Mouse (Mus musculus): ENCODE measurements around the gene Gpr4.

Gpr4 gene

DNA sequence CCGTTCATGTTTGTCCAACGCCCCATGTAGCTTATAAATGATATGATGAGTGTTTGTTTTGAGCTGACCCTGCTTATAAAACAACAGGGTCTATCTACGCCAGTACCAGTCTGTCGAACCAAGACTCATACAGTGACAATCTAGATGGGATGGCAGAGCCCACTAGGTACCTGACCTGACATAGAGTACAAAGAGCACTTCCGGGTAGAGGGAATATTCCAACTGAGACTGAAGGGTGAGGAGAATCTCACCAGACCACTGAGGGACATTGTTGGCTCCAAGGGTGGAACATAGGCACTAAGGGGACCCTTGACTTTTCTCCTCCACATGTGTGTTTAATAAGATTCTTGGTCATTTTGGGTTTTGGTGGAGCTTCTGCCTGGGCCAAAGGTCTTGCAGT, 17.1 kb downstream of the Gpr4 start:
- no peak for DNase-seq (ENCODE audit: low spot score)

DNA sequence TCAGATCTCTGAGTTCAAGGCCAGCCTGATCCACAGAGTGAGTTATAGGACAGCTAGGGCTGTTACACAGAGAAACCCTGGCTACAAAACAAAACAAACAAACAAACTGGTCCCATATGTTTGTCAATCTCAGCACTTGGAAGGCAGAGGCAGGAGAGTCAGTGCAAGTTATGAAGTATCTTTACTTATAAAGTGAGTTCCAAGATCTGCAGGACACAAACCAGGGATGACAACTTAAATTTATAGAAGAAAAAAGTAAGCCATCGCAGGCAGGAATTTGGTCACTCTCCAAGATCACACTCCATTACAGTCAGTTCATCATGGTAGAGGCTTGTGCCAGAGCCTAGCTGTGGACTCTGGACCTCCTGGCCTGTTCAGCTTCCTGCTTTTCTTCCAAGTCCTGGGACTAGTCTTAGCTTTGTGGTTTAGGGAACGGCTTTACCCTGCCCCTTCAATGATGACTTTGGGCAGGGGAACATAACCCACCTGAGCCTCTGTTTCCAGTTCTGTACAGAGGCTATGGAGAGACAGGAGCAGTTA, 17.8 kb downstream of the Gpr4 start:
- DNase-seq (ENCODE audit: low spot score): no peak

DNA sequence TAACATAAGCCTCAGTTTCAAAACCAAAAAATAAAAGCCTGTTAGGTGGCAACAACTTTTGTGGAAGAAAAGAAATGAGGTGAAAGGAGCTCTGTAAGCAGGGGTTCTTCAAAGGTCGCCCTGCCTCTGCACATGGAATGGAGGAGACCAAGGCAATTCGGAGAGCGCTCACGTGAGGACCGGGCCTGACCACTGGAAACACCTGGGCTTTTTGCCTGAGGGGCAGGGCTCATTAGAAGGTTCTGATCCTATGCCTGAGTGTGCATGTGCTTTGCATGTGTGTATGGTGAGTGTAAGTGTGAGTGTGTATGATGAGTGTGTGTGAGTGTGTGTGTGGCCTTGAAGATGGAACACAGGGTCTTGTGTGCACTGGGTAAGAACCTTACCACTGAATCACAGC, 18.6 kb downstream of the Gpr4 start:
- DNase-seq (ENCODE audit: low spot score): no peak

DNA sequence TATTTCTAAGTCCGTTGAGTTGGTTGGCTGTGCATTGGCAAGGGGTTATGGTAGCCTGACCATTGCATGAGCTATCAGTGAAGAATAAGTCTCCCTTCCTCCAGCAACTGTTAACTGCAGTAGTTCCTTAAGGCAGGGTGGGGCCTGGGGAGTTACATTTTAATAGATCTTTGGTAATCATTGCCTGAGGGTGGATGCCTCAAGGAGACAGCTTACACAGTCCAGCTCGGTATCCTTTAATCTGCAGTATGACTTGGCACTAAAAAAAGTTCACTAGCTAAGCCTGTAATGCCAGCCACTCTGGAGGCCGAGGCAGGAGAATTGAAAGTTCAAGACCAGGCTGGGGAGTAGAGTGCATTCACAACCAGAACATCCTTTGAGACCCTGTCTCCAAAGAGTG, 19.5 kb downstream of the Gpr4 start:
- no peak for DNase-seq (ENCODE audit: low spot score)

DNA sequence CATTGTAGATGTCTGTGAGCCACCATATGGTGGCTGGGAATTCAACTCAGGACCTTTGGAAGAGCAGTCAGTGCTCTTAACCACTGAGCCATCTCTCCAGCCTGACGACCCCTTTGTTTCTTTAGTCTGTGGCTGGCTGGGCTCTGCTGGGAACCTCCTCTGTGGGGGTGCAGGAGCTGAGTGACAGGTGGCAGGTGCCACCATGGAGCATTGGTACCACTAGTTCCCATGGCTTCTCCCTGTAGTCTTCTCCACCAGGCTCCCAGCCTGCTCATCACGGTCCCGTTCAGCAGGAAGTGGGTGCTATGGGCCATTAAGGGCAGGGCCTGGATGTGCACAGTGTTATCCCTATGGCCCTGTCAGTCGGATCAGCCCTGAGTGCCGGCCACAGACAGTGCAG, 22.3 kb downstream of the Gpr4 start:
- no peak for DNase-seq (ENCODE audit: low spot score)

DNA sequence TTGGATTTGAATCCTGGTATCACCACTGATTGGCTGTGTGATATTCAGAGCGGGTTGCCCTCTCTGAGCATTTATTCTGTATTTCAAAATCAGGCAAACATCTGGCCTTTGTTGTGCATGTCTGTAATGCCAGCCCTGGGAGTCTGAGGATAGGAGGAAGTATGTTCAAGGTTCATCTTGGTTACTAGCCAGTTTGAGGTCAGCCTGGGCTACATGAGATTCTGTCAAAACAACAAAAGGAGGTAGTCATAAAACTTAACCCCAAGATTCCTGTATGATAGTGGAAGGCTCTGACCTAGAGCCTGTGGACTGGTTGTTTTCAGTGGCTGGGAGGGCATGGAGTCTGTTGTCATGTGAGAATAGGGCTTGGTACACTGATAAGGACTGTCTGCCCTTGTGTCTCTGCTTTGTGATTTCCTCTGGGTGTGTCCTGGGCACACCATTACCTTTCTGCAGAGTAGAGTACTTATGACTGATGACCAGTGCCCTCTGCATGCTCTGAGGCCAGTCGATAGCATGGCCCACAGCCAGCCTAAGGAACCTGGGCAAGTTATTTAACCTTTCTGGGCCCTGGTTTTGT, 22.8 kb downstream of the Gpr4 start:
- DNase-seq (ENCODE audit: low spot score): no peak

DNA sequence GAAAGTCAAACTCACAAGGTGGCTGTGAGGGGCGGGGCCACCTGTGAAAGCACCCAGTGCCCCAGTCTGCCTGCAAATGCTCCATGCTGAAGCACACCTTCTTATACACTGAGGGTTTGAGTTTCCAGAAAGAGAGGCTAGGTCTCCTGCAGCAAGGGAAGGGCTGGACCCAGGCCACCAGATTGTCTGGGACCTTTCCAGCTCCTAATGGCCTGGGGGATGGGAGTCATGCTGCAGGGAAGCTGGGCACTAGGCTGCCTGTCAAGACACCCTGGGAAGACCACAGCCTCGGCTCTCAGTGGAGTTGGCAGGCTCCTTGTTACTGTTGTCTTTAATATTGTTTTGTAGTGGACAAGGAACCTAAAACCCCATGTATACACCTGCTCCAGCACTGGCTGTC, 24.1 kb downstream of the Gpr4 start:
- no peak for DNase-seq (ENCODE audit: low spot score)

DNA sequence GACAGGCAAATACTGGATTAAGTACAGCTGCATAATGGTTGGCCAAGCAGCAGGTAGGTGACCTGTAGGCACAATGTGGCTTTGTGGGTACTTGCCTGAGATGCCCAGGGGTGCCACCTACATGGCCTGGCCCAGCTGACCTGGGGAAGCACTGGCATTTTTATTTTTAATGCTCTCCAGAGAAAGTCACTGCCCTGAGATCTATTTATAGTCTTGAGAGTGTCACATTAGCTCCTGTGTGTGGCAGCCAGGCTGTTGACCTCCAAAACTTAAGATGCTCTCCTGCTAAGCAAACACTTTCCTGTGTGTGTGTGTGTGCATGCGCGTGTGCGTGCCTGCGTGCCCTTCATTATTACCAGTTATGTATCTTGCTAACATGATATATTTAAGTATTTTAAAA, 26.0 kb downstream of the Gpr4 start:
- no peak for DNase-seq (ENCODE audit: low spot score)

DNA sequence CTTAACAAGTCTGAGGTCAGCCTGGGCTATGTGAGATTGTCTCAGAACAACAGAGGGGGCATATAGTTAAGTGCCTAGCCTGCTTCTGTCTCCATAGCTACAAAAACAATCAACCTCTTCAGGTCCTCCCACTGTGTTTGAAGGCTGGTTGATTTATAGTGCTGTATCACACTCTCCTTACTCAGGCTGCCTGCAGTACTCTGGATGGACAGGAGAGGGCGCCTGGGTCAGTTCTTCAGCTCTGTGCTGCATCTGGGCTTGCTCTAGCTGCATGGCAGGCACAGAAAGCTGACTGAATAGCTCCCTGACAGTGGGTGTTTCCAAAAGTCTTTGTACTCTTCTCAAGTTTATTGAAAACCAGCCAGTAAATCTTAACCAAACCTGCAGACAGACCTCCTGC, 27.1 kb downstream of the Gpr4 start:
- DNase-seq (ENCODE audit: low spot score): peak; percentile 96

DNA sequence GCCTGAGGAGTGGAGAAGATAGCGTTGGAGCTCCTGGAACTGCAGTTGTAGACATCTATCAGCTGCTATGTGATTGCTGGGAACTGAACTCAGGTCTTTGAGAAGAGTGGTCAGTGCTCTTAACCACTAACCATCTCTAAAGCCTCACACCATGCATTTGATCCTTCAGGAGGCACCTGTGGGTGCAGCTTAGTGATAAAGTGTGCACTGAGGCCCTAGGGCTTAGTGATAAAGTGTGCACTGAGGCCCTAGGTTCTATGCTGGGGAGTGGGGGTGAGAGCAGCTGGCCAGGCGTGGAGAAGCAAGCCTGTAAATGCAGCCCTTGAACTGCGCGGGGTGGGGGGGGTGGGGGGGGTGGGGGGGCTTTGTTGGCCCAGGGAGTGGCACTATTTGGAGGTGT, 27.6 kb downstream of the Gpr4 start:
- DNase-seq (ENCODE audit: low spot score): peak; percentile 74

DNA sequence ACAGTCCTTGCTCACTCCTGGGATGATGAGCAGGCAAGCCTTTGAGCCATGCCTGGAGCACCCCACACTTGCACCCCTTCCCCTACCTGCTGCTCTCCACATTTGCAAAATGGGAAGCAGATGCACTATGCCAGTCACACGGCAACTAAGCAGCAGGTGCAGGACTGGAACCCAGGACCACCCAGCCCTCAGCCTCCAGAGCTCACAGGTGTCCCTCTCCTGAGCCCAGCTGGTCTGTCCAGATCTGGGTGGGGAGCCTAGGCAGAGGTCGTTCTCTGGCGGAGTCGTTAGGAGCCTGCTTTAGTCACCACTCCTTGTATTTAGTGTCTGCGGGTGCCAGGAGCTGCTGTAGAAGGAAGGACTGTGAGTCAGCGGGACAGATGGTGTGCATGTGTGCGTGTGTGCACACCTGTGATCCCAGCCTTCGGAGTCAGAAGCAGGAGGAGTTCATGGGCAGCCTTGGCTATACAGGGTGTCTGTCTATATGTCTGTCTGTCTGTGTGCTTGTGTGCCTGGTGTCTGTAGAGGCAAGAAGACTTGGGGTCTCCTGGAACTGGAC, 28.6 kb downstream of the Gpr4 start:
- DNase-seq (ENCODE audit: low spot score): no peak

DNA sequence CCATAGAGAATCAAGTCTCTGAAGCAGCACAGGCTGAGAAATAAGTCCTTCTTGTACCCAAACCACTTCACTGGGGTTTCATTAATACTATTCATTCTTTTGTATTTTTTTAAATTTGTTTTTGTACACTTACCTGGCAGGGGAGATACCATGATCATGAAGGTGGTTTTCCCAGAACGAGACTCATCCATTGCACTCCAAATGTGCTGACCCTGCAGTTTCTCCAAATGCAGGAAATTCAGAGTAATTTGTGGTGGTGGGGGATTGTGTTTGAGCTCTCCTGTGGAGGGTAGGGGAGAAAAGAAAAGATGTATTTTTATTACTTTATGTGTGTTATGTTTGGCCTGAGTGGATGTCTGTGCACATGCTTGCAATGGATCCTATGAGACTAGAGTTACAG, 29.7 kb downstream of the Gpr4 start:
- no peak for DNase-seq (ENCODE audit: low spot score)

DNA sequence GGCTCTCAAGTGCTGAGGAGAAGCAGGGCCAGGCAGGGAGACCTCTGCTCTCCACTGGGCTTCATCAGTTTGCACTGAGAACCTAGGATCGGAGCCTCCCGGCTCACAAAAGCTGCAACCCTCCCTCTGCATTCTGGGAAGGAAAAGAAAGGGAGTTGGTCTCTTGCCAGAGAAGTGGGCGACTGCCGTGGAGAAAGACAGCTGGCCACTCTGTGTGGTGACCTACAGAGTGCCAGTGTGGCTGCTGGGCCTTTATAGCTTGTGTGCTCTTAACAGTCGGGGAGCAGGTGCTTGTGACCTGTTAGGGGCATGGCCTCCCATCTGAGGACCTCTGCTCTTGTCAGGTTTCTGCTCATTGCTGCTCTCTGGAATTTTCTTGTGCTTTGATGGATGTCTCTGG, 31.5 kb downstream of the Gpr4 start:
- DNase-seq (ENCODE audit: low spot score): no peak

DNA sequence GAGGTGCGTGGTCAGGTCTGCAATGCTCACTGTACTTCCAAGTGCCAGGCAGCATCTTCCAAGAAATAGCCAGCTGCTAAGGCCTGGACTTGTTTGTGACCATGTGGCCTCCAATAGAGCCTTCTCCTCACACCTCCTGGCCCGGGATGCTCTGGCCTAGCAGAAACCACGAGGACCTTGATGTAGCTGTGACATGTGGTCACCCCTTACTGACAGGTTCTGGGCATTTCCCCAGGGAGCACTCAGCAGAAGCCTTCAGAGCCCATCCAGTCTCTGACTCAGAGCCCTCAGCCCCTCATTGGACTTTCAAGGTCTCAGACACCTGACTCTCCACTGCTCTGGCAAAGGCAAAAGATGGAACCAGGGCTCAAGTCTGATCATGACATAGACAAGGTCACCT, 32.7 kb downstream of the Gpr4 start:
- no peak for DNase-seq (ENCODE audit: low spot score)

DNA sequence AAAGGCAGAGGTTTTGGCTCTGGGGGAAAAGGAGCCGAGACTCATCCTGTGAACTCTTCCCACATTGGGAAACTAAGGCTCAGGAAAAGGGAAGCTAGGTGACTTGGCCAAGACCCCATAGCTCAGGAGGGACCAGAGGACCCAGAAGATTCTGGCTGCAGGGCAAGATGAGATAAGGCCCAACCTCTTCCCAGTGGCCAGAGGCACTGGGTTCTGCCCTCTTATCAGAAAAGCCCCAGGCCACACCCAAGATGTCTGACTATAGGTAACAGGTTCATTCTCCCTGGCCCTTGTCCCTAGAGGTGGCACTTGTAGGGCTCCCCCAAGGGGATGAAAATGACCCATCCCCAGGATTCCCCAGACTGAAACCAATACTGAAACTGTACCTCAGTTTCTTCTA, 34.5 kb downstream of the Gpr4 start:
- peak; percentile 61 for DNase-seq (ENCODE audit: low spot score)

DNA sequence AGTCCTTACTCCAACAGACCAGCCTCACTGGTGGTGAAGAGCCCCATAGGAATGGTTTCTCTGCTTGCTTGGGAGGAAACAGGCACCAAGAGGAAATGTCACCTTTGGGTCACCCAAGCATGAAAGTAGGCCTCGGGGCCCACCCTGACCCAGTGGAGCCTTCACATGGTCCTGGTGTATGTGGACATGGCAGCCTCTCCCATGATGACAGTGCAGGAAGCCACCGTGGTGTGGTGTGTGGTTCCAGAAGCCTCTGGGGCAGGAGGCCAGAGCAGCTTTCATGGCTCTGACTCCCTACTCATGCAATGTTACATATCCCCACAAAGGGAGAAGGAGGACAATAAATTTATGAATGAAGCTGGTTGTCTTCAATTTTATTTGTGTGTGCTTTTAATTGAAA, 35.2 kb downstream of the Gpr4 start:
- DNase-seq (ENCODE audit: low spot score): no peak

DNA sequence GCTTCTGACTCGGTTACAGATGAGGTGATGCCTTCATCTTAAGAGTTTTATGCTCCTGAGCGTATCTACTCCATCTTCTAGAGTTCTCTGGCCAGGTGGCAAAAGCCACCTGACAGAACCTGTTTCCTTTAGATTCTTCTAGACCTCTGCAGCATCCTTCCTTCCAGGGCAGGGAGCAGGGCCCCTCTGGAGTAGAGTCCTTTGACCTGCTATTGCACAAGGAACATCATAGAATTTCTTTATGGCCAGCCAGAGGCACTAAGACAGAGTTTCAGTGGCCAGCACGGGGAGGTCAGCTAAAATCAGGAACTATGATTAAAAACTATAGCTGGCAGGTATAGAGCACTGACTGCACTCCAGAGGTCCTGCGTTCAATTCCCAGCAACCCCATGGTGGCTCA, 39.7 kb downstream of the Gpr4 start:
- no peak for DNase-seq (ENCODE audit: low spot score)

DNA sequence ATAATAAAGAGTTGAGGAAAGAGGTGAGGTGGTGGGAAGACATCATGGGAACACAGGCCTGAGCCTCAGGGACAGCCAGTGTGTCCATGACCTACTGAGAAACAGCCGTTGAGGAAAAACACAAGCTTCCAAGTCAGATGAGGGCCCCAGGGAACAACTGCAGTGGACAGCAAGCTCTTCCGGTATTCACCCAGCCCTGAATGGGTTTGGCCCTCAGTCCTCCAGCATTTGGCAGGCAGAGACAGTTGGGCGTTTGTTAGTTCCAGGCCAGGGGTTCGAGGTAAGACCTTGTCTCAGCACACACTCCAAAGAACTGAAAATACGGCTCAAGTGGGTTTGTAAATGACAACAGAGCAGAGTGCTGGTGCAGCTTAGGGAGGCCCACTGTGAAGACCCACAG, 41.1 kb downstream of the Gpr4 start:
- DNase-seq (ENCODE audit: low spot score): no peak

DNA sequence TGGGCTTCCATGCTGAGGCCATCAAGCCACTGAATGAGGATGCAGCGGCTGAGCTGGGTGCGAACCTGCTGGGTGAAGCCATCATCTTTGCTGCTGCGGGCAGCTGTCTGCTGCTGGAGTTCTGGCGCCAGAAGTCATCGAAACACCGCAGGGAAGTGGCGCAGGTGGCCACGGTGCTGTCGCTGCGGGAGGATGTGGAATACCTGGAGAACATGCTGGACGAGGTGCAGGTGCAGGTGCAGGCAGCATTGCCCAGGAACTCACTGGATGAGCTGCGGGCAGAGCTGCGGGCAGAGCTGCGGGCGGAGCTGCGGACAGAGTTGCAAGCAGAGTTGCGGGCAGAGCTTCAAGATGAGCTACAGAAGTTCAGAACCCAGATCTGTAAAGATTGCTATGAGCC, 43.1 kb downstream of the Gpr4 start:
- DNase-seq (ENCODE audit: low spot score): no peak

DNA sequence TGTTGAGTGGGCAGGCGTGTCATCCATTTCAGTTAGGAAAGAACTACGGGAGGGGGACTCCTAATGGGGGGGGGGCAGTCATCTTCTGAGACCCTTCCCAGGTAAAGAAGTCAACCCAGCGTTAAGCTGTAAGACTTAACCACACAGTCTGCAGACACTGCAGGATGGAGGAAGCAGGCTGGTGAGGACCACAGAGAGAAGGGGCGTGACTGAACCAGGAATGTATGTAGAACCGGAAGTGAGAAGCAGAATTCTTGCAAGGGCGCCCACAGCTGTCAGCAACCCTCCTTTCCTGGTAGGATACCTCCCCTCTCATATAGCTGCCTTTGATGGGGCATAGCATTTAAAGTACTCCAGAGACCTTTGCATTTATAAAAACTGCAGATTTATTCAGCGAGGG, 44.2 kb downstream of the Gpr4 start:
- DNase-seq (ENCODE audit: low spot score): no peak

DNA sequence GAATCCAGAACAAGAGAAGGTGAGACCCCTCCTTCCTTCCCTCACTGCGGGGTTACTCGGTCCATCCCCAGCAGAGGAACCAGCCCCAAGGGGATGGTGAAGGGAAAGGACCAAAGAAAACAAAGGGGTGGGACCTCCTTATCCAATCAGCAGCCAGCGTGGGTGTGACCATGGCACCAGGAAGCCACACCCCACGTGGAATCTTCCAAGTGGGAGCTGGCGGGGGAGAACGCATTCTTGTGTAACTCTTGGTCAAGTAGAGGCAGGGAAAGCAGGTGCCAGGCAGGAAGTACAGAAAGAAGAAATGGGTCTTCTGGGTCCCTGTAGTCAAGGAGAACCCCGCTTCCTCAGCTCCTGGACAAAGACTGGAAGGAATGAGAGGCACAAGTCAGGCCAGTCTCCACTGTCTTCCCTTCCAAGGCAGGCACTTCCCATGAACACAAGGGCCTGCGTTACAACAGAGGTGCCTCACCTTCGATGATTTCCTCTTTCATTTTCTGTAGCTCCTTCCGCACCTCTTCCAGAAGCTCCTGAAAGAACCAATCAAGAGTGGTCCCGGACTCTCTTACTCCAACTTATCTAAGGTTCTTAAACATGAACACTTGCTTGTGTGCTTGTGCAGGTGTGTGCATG, 45.2 kb downstream of the Gpr4 start:
- peak; percentile 92 for DNase-seq (ENCODE audit: low spot score)

DNA sequence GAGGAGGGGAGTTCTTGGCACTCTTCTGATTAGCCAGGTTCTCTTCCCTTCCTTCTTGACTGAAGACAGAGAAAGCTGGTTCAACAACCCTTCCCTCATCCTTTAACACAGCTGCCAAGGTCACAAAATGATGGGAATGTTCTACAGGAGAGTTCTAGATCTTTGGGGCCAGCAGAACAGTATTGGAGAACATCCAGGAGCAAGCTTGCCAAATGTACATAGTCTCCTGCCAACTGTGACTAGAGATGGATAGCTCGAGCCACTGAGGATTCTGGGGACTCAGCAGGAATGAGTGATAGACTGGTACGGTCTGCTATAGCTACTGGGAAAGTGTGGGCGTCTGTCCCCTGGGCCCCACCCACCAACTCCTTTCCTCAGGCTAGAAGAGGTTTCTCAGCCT, 46.0 kb downstream of the Gpr4 start:
- DNase-seq (ENCODE audit: low spot score): no peak

DNA sequence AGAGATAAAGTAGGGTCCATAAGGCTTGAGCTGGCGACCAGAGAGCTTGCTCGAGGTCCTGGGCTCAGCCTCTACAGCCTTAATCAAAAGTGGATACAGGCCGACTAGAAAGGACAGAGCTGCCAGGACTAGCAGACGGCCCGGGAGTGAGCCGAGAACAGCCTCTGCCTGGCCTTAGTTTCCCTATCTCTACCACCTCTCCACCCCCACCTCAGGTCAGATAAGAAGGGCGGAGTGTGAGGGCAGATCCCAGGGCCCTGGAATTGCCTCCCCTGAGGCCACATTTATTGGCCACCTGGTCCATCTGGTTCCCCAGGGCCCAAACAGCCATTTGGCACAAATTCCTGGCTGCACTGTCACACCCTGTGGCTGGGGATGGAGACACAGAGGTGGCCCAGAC, 52.8 kb downstream of the Gpr4 start:
- DNase-seq (ENCODE audit: low spot score): peak; percentile 66
